Mouse (Mus musculus): ENCODE results near the gene Vmn1r158.
"Not testable (repeated sequence)": the region's sequence is repeated elsewhere in the genome, so short reads cannot be mapped to it uniquely, and the experiment has no call there.

Gene Vmn1r158

DNA sequence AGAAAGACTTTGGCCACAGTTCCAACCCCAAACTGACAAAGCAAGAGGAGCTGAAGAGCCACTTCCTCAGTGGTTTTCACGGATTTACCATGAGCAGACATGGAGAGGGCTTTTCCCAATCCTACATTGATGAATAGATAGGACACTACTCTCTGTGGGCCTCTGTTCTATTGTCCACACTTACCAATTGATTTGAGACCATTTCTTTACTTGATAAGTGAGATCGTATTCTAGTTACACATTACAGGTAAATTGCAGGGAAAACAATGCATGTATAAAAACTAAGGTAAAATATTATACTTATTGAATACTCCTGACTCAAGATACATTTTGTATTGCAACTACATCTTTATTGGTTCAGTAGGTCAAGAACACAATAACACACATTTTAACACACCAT lies at the start of gene Vmn1r158:
Vmn1r158 (minus strand) TSS at position 101 of the 400 bp plus-strand sequence.
- DNase-seq: not testable (repeated sequence)

DNA sequence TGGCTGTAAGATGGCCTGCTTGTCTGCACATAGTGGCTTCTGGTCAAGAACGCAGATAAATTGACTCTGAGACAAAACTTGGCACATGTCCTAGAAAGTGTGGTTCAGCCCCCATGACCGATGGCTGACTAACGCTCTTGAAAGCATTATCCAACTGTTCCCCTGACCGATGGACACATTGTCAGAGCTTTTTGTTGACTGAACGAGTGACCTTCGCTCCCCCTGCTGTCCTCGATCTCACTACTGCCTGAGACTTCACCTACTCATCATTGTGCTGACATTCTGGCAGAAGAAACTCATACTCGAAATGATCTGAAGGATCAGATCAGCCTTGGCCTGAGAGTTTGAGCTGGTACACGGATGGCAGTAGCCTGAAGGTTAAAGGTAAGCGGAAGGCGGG lies 14.6 kb downstream of the Vmn1r158 start:
- not testable (repeated sequence) for DNase-seq

GRCm38 (mm10) chr7:22761397-22761796 lies 29.2 kb downstream of the Vmn1r158 start, which contains the start of gene Vmn1r157:
Vmn1r157 (plus strand) TSS chr7:22761697.
- not testable (repeated sequence) for DNase-seq
